ENCODE assay signal across 10 mouse cellular contexts in genomic region chr1:131384406-131384805, GRCm38 (mm10).
A peak's percentile ranks its signal among the peaks of the same experiment; 100 is the strongest.
DNase-seq lines count a peak whose midpoint lies in the region; ATAC-seq and TF ChIP-seq lines count a peak whose summit lies in the region.
"Had no signal": no experiment of that assay in that cellular context is flagged by ENCODE, and none has a peak within 500 bp of the region (broad histone marks: within the 10 kb centered on the region; RNA-seq: fewer than 3 reads in every experiment).

No protein-coding gene starts in this region.

- H3K4me2 ChIP-seq in embryonic facial prominence, embryonic 14.5 days (ENCODE audit: low read depth, low read length): no peak overlapping the region
- H3K4me2 ChIP-seq in liver, embryonic 12.5 days: no peak overlapping the region
- no peak overlapping the region for H3K4me2 ChIP-seq in midbrain, postnatal 0 days (ENCODE audit: low read depth, low read length, poor library complexity, severe bottlenecking)
- H3K4me2 ChIP-seq: embryonic facial prominence, embryonic 13.5 days; limb, embryonic 12.5 days had no signal

- H3K36me3 ChIP-seq in embryonic facial prominence, embryonic 14.5 days (ENCODE audit: control insufficient read depth, insufficient read depth, low read length): no peaks in the 10 kb centered on the region
- no peaks in the 10 kb centered on the region for H3K36me3 ChIP-seq in embryonic facial prominence, embryonic 10.5 days (replicated peaks)
- H3K36me3 ChIP-seq in liver, embryonic 12.5 days: no peaks in the 10 kb centered on the region
- H3K36me3 ChIP-seq in spleen, adult 2 months (ENCODE audit: control insufficient read depth, insufficient read depth, low read length): no peaks in the 10 kb centered on the region
- H3K36me3 ChIP-seq in midbrain, postnatal 0 days (ENCODE audit: insufficient read depth, low read length): no peaks in the 10 kb centered on the region
- H3K36me3 ChIP-seq: embryonic facial prominence, embryonic 13.5 days; limb, embryonic 12.5 days had no signal

- no peak overlapping the region for H3K4me3 ChIP-seq in embryonic facial prominence, embryonic 14.5 days (ENCODE audit: low read depth, low read length)
- no peak overlapping the region for H3K4me3 ChIP-seq in embryonic facial prominence, embryonic 10.5 days
- no peak overlapping the region for H3K4me3 ChIP-seq in liver, embryonic 12.5 days
- no peak overlapping the region for H3K4me3 ChIP-seq in spleen, adult 2 months (ENCODE audit: extremely low read depth, insufficient read depth, insufficient read length)
- no peak overlapping the region for H3K4me3 ChIP-seq in midbrain, postnatal 0 days (ENCODE audit: low read depth, low read length)
- H3K4me3 ChIP-seq: embryonic facial prominence, embryonic 13.5 days; limb, embryonic 12.5 days had no signal

- DNase-seq in embryonic facial prominence, embryonic 14.5 days (ENCODE audit: low spot score): peak; percentile 26
- DNase-seq in embryonic facial prominence, embryonic 10.5 days (ENCODE audit: low spot score): no peak
- DNase-seq in liver: no peak
- peak; percentile 60 for DNase-seq in kidney, adult 9 months
- peak; percentile 44 to 63 for DNase-seq in spleen, adult 2 months (ENCODE audit: low read depth in 1 of 2, low spot score in 2 of 2)
- DNase-seq in midbrain, postnatal 0 days (ENCODE audit: low spot score): no peak
- DNase-seq in embryo, embryonic 10 days (ENCODE audit: low spot score): no peak

- WGBS in embryonic facial prominence, embryonic 14.5 days: 30% methylated on average over 3 of the region's 3 CpGs
- WGBS in embryonic facial prominence, embryonic 10.5 days: 44% methylated on average over 3 of the region's 3 CpGs
- WGBS in liver, embryonic 12.5 days (ENCODE audit: insufficient replicate concordance): 12% methylated on average over 3 of the region's 3 CpGs
- under 1% methylated on average over 3 of the region's 3 CpGs for WGBS in spleen, adult 2 months
- 66% methylated on average over 3 of the region's 3 CpGs for WGBS in midbrain, postnatal 0 days

- no peak for TF ChIP-seq CTCF in spleen, adult 2 months (IDR thresholded peaks at IDR 0.05; ENCODE audit: extremely low read depth, insufficient read depth, insufficient read length, insufficient replicate concordance)
- no peak for TF ChIP-seq CTCF in midbrain, postnatal 0 days (IDR thresholded peaks at IDR 0.05)

- no peak for TF ChIP-seq POLR2A in spleen, adult 2 months (IDR thresholded peaks at IDR 0.05; ENCODE audit: low read depth, low read length)

- no peak overlapping the region for H3K9ac ChIP-seq in embryonic facial prominence, embryonic 14.5 days (ENCODE audit: low read depth, low read length)
- H3K9ac ChIP-seq in liver, embryonic 12.5 days: no peak overlapping the region
- H3K9ac ChIP-seq in midbrain, postnatal 0 days (replicated peaks; ENCODE audit: low read length, poor library complexity, severe bottlenecking): no peak overlapping the region
- H3K9ac ChIP-seq: embryonic facial prominence, embryonic 13.5 days; limb, embryonic 12.5 days had no signal

- H3K4me1 ChIP-seq in embryonic facial prominence, embryonic 14.5 days (ENCODE audit: control insufficient read depth, insufficient read depth, low read length): 0 out of 2 replicates have a peak, but pooled peaks cover 4% of the 10 kb centered on the region
- 0 out of 2 replicates have a peak, but pooled peaks cover 3% of the 10 kb centered on the region for H3K4me1 ChIP-seq in embryonic facial prominence, embryonic 10.5 days
- H3K4me1 ChIP-seq in liver, embryonic 12.5 days: peaks cover 6% of the 10 kb centered on the region
- peaks cover 9% of the 10 kb centered on the region for H3K4me1 ChIP-seq in spleen, adult 2 months (ENCODE audit: control insufficient read depth, insufficient read depth, insufficient read length)
- H3K4me1 ChIP-seq in midbrain, postnatal 0 days (ENCODE audit: insufficient read depth, low read length): no peaks in the 10 kb centered on the region

- no peaks in the 10 kb centered on the region for H3K27me3 ChIP-seq in embryonic facial prominence, embryonic 14.5 days (replicated peaks; ENCODE audit: control insufficient read depth, insufficient read depth, low read length)
- no peaks in the 10 kb centered on the region for H3K27me3 ChIP-seq in embryonic facial prominence, embryonic 10.5 days (replicated peaks; ENCODE audit: low read depth, poor library complexity, severe bottlenecking)
- H3K27me3 ChIP-seq in liver, embryonic 12.5 days (replicated peaks): no peaks in the 10 kb centered on the region
- no peaks in the 10 kb centered on the region for H3K27me3 ChIP-seq in spleen, adult 2 months (ENCODE audit: control insufficient read depth, insufficient read depth, low read length)
- no peaks in the 10 kb centered on the region for H3K27me3 ChIP-seq in midbrain, postnatal 0 days (ENCODE audit: insufficient read depth, low read length)
- H3K27me3 ChIP-seq: embryonic facial prominence, embryonic 13.5 days; limb, embryonic 12.5 days had no signal

- no peaks in the 10 kb centered on the region for H3K9me3 ChIP-seq in embryonic facial prominence, embryonic 14.5 days (ENCODE audit: control insufficient read depth, low read length)
- H3K9me3 ChIP-seq in embryonic facial prominence, embryonic 10.5 days: no peaks in the 10 kb centered on the region
- no peaks in the 10 kb centered on the region for H3K9me3 ChIP-seq in liver, embryonic 12.5 days (replicated peaks)
- H3K9me3 ChIP-seq in midbrain, postnatal 0 days (ENCODE audit: low read length): no peaks in the 10 kb centered on the region
- H3K9me3 ChIP-seq: embryonic facial prominence, embryonic 13.5 days; limb, embryonic 12.5 days had no signal

- H3K27ac ChIP-seq in embryonic facial prominence, embryonic 14.5 days (replicated peaks; ENCODE audit: low read depth, low read length): no peak overlapping the region
- no peak overlapping the region for H3K27ac ChIP-seq in embryonic facial prominence, embryonic 10.5 days (replicated peaks)
- H3K27ac ChIP-seq in liver, embryonic 12.5 days: peak overlapping the region; percentile 27; the same call in 1 of the 2 replicates
- H3K27ac ChIP-seq in spleen, adult 2 months (ENCODE audit: insufficient read depth, low read length): peak overlapping the region; percentile 18; the same call in 1 of the 2 replicates
- H3K27ac ChIP-seq in midbrain, postnatal 0 days (ENCODE audit: low read depth, low read length): no peak overlapping the region
- H3K27ac ChIP-seq: embryonic facial prominence, embryonic 13.5 days; limb, embryonic 12.5 days had no signal

- no peak for ATAC-seq in embryonic facial prominence, embryonic 14.5 days (ENCODE audit: low read depth)
- ATAC-seq in liver, embryonic 12.5 days: no peak
- ATAC-seq in midbrain, postnatal 0 days (ENCODE audit: low FRiP score): no peak

Comparison
In these comparisons a context has a peak if more than half of its experiments do, and no peak if none do; other contexts are left out.
1. DNase-seq: peak in embryonic facial prominence, embryonic 14.5 days (single experiment), kidney, adult 9 months (single experiment) and spleen, adult 2 months (2 of 2); none in embryonic facial prominence, embryonic 10.5 days (single experiment), liver (single experiment), midbrain, postnatal 0 days (single experiment) and embryo, embryonic 10 days (single experiment).
2. H3K27ac ChIP-seq: peak in liver, embryonic 12.5 days (single experiment) and spleen, adult 2 months (single experiment); none in embryonic facial prominence, embryonic 14.5 days (single experiment), embryonic facial prominence, embryonic 10.5 days (single experiment) and midbrain, postnatal 0 days (single experiment).